Mouse (Mus musculus): ENCODE data around the gene Phlda1.

Gene Phlda1

DNA sequence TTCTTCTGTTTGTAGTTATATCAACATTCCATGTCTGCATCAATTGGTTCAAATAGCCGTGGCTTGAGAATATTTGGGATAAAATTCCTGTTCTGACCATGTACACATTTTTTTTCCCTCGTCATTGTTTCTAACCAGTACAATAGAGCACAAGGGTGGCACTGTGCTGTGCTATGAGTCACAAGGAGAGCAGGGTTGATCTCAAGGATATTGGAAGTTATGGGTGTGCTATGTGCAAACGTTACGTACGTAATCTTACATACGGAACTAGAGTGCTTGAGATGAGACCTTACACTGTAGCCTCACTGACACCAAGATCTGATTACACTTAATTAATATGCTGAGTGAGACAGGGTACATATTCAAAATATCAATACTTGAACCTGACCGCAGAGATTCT is 21.5 kb downstream of the Phlda1 start:
- DNase-seq (ENCODE audit: low spot score): no peak

DNA sequence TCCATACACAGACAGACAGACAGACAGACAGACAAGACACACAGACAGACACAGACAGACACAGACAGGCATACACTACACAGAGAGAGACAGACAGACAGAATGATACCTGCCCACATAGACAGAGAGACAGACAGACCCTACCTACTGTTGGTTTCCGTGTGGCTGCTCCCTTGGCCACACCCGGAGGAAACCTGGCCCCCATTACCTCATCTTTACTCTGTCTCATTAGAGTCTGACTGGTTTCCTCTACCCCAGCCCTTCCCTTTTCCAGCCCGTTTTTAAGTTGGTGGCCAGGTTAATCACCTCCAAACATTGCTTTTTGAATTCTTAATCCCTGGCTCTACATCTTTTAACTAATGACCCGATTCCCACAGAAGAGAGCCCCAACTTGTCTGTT is 22.2 kb downstream of the Phlda1 start:
- DNase-seq (ENCODE audit: low spot score): no peak

GRCm38 (mm10) chr10:111530398-111530797 is 24.3 kb downstream of the Phlda1 start:
- no peak for DNase-seq (ENCODE audit: low spot score)

- DNase-seq (ENCODE audit: low spot score): no peak
Measured at GRCm38 (mm10) chr10:111534691-111535090, 28.6 kb downstream of the Phlda1 start.

DNA sequence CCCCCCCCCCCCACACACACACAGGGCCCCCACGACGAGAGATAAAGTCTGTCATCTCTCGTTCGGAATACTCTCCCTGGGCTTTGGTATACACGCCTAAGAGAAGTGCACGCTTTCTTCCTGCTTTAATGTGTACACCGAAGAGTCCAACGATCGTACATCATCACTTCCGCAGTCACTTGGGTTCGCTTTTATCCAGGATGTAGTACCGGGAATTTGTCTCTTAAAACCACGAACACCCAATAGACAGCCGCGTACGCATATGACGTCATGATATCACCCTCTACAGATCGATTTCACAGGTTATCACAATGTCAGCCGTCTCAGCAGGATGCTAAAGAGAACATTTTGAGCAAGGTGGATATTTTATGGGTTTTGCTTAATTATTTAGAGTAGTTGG is 31.3 kb downstream of the Phlda1 start:
- DNase-seq (ENCODE audit: low spot score): no peak

- DNase-seq (ENCODE audit: low spot score): no peak
Measured at GRCm38 (mm10) chr10:111539724-111540324, 33.7 kb downstream of the Phlda1 start.

- no peak for DNase-seq (ENCODE audit: low spot score)
Measured at GRCm38 (mm10) chr10:111540678-111541077, 34.6 kb downstream of the Phlda1 start.

DNA sequence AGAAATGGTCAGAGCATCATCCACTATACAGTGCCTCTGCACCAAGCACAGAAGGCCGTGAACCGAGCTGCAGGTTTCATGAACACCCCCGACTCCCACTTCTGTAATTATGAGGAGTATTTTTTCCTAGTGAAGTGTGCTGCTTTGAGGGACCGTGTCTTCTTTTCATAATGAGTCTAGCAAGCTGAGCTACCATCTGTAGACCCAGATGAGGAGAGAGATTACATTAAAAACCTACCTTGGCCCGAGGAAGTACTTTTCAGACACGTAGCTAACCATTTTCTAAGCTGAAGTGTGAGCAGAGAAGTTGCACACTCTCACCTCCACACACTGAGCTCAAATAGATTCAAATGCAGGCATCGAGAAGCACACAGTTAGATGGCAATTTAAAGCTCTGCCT is 37.0 kb downstream of the Phlda1 start:
- DNase-seq (ENCODE audit: low spot score): no peak

DNA sequence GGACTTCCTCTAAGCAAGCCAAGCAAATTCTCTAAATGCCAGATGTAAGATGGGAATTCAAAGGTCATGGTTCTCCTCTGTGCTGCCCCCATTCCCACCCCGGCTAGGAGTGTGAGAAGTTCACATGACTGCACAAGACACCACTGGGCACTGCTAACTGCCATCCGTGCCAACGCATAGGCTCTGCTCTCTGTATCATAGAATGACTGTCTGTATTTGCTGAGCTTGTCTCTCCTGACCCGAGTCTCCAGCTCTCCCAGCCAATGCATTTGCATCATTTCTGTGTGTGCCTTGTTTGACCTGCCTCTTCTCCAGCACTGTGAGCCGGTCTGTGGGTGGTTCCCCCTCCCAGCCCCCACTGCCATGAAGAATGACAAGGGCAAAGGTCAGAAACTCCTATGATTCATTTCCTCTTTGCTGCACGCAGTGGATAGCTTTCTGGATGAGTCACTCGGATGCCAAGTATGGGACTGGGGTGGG is 37.7 kb downstream of the Phlda1 start:
- no peak for DNase-seq (ENCODE audit: low spot score)

DNA sequence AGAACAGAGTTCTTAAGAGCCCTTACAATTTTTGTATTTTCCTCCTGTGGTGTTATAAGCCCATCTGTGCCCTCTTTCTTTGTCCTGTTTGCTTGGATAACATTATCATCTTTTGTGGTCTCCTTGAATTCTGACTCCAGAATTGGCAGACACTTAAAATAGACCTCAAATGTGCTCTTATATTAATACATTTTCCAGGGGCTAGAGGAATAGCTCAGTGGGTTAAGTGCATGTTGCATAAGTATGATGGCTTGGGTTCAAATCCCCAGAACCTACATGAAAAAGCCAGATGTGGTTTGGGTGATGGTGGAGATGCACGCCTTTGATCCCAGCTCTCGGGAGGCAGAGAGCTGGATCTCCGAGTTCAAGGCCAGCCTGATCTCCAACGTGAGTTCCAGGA is 38.2 kb downstream of the Phlda1 start:
- no peak for DNase-seq (ENCODE audit: low spot score)

GRCm38 (mm10) chr10:111545648-111546047 is 39.6 kb downstream of the Phlda1 start:
- no peak for DNase-seq (ENCODE audit: low spot score)

DNA sequence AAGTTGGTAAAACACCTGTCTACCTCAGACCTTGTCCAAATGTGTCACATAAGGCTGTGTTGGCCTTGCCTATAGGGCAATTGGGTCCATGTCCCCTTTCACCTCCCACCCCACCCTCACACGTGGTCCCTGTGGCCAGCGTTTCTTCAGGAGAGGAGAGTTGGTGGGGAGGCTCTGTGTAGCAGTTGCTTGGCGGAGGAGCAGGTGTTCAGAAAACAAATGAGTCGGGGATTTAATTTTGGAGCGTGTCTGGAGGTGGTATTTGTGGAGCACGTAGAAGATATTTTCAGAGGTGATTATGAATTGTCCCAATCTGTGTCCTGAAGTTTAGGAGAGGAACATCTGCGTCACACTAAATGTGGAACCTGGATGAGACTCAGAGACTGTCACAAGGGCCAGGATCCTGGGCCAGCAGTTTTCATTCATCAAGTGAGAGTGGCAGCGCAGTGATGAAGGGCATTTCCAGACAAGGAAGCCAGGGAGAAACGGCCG is 41.8 kb downstream of the Phlda1 start:
- no peak for DNase-seq (ENCODE audit: low spot score)

DNA sequence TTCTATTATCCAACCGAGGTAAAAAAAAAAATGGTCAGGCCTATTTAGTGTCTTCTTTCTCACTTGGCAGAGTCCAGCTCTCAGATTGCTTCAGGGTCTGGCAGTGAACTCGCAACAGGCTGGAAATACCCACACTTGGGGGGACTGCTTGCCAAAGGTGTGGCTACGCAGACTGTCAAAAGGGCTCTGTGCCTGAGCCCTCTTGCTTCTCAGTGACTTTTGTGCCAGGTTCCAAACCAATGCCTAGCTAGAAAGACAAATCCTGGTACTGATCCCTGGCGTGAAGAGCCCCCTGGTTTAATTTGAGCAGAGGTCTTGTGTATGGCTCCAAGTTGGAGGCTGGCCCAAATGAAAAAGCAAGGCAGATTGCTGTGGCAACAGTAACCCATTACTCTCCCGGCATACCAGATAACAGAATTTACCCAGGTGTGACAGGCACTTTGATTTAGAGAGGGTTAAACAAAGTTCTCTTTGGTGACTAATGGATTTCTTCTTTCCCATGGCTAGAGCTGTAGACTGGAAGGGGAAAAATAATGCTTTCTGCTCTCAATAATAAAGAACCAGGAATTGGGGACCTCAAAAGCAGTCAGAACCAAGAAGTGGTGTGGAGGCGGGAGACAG is 44.1 kb downstream of the Phlda1 start:
- no peak for DNase-seq (ENCODE audit: low spot score)

DNA sequence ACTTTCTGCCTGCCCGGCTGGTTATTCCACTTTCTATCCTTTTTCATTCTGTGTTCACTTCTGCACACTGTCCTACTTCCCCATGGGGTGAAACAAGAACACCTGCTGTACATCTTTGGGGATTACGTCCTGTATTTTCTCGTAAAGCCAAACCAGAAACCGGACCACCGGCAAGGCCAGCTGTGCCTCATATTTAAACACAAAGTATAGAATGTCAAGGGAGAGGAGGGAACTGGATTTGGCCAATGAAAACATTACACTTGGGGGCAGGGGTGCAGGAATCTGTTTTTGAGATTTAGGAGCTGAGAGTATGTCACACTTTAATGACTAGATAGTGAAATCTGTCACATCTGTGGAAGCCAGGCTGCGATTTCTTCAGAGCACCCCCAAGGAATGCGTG is 47.6 kb downstream of the Phlda1 start:
- no peak for DNase-seq (ENCODE audit: low spot score)

DNA sequence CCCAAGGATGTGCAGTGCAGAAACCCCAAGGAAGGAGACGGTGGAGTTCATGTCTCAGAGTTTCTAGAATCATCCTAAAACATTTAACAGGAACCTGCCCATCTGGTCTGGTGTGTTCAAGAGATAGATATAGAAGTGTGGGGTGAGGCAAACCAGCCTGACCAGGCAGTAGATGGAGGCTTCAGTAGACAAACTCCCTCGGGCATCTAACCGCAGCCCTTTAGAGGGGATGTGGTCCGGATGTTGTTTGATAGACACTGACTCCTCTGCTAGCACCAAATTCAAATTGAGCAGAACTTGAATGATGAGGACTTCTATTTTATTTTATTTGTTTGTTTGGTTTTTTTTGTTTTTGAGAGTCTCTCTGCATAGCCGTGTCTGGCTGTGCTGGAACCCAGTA is 48.6 kb downstream of the Phlda1 start:
- no peak for DNase-seq (ENCODE audit: low spot score)

DNA sequence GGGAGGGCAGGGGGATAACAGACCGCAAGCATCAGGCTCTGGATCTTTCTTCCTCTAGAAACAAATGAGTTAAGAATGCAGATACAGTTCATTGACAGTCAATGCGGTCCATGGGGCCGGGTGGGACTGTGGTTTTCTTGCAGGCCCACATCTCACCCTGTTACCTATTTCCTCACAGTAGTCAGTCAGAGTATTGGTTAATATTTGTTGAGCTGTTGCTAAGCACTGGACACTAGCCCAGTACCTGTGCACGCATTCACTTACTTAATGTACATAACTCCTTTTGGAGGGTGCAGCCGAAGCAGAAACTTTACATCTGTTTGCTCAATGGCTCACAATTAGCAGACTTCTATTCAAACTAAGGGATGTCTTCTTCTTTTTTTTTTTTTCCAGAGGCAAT is 52.1 kb downstream of the Phlda1 start:
- DNase-seq (ENCODE audit: low spot score): no peak
